Mouse (Mus musculus) small intestine, adult 2 months (tissue): ENCODE results near the gene Mea1. TPM values are rescaled to one million over a fixed set of nuclear protein-coding genes. Genes with fewer than 3 reads are reported as not detected.

Source experiments
- H3K27ac ChIP-seq: fragments of 200-500 bp; 2 replicates; pipeline ENCODE4 v1.5.1; 2012; ENCODE audit warnings: low read depth, low read length, control low read depth, inconsistent platforms; ENCODE audit not compliant: insufficient read depth
- H3K27me3 ChIP-seq: fragments of 200-500 bp; 2 replicates; pipeline ENCODE4 v1.6.1; 2012; ENCODE audit warnings: mild to moderate bottlenecking, moderate library complexity, low read length, inconsistent platforms; ENCODE audit not compliant: control insufficient read depth, insufficient read depth
- H3K36me3 ChIP-seq: fragments of 200-500 bp; 2 replicates; pipeline ENCODE4 v1.6.1; 2012; ENCODE audit warnings: mild to moderate bottlenecking, low read length, control low read depth, inconsistent platforms; ENCODE audit not compliant: control insufficient read depth, insufficient read depth
- H3K4me1 ChIP-seq: fragments of 200-500 bp; 2 replicates; pipeline ENCODE4 v1.6.1; 2012; ENCODE audit warnings: low read length, inconsistent platforms, mixed read lengths; ENCODE audit not compliant: control insufficient read depth, insufficient read depth, insufficient read length
- H3K4me3 ChIP-seq: fragments of 200-500 bp; 2 replicates; pipeline ENCODE4 v1.5.1; 2012; ENCODE audit warnings: low read depth, mild to moderate bottlenecking, control low read depth, inconsistent platforms, low read length, moderate library complexity
- CTCF ChIP-seq: fragments of 200-500 bp; IDR thresholded peaks from 2 replicates; pipeline ENCODE4 v1.5.1; 2012; ENCODE audit warnings: low read depth, mild to moderate bottlenecking, control low read depth, inconsistent platforms, low read length, moderate library complexity, mixed read lengths; ENCODE audit not compliant: insufficient replicate concordance, insufficient read length; ENCODE audit errors: extremely low read depth
- POLR2A ChIP-seq: fragments of 200-500 bp; IDR thresholded peaks from 2 replicates; pipeline ENCODE4 v1.6.1; 2012; ENCODE audit warnings: low read depth, mild to moderate bottlenecking, control low read depth, inconsistent platforms, low read length, moderate library complexity
- WGBS: fragments of 180-500 bp; shearing (Covaris S2); methylation state at CpG from one replicate; pipeline ENCODE4 v1.1.7; 2018; 5-methylcytosine and 5-hydroxymethylcytosine counted together
- polyA plus RNA-seq: library from polyadenylated mRNA; depleted of rRNA; stranded (reverse); fragments of >200 nt; gene quantifications from 2 replicates; pipeline ENCODE4 v1.2.3, GENCODE M21; 2012

Mea1 gene
- polyA plus RNA-seq, 1 experiment: 52.7 TPM

DNA sequence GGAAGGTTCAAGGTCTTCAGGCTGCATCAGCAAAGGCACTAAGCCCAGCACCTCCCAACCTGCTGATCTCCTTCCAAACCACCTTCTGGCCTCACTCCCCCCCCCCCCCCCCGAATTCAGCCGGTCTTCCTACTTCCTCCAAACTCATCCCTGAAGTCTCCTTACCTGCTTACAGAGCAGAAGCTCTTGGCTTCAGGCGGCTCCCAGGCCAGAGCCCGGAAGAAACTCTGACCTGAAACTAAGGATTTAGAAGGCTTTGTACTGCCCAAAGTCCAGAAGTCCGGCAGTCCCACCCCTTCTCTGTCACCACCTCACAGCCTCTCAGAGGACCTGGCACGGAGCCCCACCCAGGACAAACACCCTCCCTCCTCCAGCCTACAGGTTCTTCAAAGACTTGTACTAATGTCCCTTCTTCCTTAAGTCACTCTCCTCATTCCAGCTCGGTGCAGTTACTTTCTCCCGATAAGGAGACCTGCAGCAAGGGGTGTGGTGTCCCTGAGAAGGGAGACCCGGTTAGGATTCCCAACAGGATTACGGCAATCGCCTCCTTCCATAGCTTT, 33.6 kb upstream of the Mea1 start:
- TF ChIP-seq POLR2A (peak; percentile 74), CTCF (no peak)

DNA sequence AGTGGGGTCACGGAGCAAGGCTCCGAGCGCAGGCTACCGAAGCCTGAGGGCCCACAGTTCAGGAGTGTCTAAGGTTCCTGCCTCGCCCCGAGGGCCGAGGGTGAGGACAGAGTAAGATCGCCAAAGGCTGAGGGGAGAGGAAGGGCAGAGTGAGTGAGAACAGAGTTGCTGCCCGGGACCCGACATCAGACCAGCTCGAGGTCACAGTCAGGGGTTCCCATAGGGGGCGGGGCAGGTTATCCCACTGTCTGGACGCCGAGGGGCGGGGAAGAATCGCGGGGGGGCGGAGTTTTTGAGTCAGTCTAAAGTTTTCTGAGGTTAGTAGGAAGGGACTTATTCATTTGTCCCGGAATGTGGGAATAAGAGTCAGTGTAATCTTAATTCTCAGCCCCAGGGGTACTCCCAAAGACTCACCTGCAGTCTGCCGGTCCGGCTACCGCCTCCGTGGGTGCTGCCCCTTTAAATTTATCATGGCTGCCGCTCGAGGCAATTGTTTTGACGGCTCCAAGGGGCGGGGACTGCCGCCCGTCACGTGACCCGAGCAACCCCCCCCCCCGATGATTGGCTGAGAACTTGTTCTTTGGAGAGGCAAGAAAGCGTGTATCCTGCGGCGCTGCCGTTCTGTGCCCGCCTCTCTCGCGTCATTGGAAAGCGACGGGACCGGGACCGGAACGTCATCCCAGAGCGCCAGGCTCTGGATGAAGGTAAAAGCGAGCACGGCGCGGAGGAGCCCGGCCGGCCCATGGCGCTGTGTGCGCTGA, 32.9 kb upstream of the Mea1 start, which contains the start of the genes Klc4 and Mrpl2:
TSS of gene Klc4 (minus strand) at position 462 of the 761 bp plus-strand sequence.
TSS of gene Mrpl2 (plus strand) at position 669 of the 761 bp plus-strand sequence.
- under 1% methylated on average over 53 of the region's 53 CpGs for WGBS
- Histone ChIP-seq H3K4me1 (peaks cover 5% of the 10 kb centered on the region), H3K27ac (peak within 1 kb of the TSS; percentile 100), H3K27me3 (no peaks in the 10 kb centered on the region), H3K4me3 (peak within 1 kb of the TSS; percentile 95), H3K36me3 (peaks cover 30% of the 10 kb centered on the region)
- TF ChIP-seq POLR2A: peak; percentile 61
- TF ChIP-seq CTCF: no peak

More for the DNA sequence above, 33.6 kb upstream of the Mea1 start:
- peaks cover 37% of the 10 kb centered on the region for H3K36me3 ChIP-seq
- peak overlapping the region; percentile 91 for H3K4me3 ChIP-seq
- H3K27me3 ChIP-seq: no peaks in the 10 kb centered on the region
- H3K4me1 ChIP-seq: peaks cover 5% of the 10 kb centered on the region
- 3% methylated on average over 11 of the region's 11 CpGs for WGBS
- H3K27ac ChIP-seq: peak overlapping the region; percentile 100

GRCm38 (mm10) chr17:46646322-46646662, 32.3 kb upstream of the Mea1 start:
- WGBS: under 1% methylated on average over 19 of the region's 19 CpGs
- Histone ChIP-seq H3K27me3 (no peaks in the 10 kb centered on the region), H3K36me3 (peaks cover 25% of the 10 kb centered on the region), H3K4me1 (peaks cover 5% of the 10 kb centered on the region), H3K27ac (peak overlapping the region; percentile 77), H3K4me3 (peak overlapping the region; percentile 95)
- TF ChIP-seq POLR2A (no peak), CTCF (no peak)

GRCm38 (mm10) chr17:46647279-46647678, 31.3 kb upstream of the Mea1 start:
- 90% methylated on average over 7 of the region's 7 CpGs for WGBS
- H3K36me3 ChIP-seq: peaks cover 17% of the 10 kb centered on the region
- no peak overlapping the region for H3K27ac ChIP-seq
- peaks cover 9% of the 10 kb centered on the region for H3K4me1 ChIP-seq
- no peaks in the 10 kb centered on the region for H3K27me3 ChIP-seq
- no peak for TF ChIP-seq CTCF
- no peak overlapping the region for H3K4me3 ChIP-seq

DNA sequence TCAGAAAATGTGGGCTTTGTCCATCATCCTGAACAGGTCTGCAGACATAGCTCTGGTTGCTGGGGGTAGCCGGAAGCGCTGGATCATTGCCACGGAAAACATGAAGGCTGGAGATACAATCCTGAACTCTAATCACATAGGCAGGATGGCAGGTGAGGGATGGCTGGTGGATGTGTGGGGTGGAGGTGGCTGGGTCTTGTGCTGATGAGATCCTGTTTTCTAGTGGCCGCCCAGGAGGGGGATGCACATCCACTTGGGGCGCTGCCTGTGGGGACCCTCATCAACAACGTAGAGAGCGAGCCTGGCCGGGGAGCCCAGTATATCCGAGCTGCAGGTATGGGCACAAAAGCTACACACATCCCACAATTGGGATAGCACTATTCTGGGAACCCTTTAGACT, 30.2 kb upstream of the Mea1 start:
- TF ChIP-seq POLR2A (no peak), CTCF (no peak)
- no peak overlapping the region for H3K27ac ChIP-seq
- peaks cover 10% of the 10 kb centered on the region for H3K36me3 ChIP-seq
- H3K4me1 ChIP-seq: peaks cover 9% of the 10 kb centered on the region
- H3K4me3 ChIP-seq: no peak overlapping the region
- no peaks in the 10 kb centered on the region for H3K27me3 ChIP-seq
- 92% methylated on average over 9 of the region's 9 CpGs for WGBS

GRCm38 (mm10) chr17:46649811-46650210, 28.8 kb upstream of the Mea1 start:
- Histone ChIP-seq H3K4me3 (peak overlapping the region; percentile 80), H3K4me1 (peaks cover 6% of the 10 kb centered on the region; the same call in 1 of the 2 replicates), H3K36me3 (peaks cover 7% of the 10 kb centered on the region), H3K27ac (peak overlapping the region; percentile 1; the same call in 1 of the 2 replicates), H3K27me3 (no peaks in the 10 kb centered on the region)
- TF ChIP-seq POLR2A (no peak), CTCF (no peak)
- WGBS: 41% methylated on average over 15 of the region's 15 CpGs

DNA sequence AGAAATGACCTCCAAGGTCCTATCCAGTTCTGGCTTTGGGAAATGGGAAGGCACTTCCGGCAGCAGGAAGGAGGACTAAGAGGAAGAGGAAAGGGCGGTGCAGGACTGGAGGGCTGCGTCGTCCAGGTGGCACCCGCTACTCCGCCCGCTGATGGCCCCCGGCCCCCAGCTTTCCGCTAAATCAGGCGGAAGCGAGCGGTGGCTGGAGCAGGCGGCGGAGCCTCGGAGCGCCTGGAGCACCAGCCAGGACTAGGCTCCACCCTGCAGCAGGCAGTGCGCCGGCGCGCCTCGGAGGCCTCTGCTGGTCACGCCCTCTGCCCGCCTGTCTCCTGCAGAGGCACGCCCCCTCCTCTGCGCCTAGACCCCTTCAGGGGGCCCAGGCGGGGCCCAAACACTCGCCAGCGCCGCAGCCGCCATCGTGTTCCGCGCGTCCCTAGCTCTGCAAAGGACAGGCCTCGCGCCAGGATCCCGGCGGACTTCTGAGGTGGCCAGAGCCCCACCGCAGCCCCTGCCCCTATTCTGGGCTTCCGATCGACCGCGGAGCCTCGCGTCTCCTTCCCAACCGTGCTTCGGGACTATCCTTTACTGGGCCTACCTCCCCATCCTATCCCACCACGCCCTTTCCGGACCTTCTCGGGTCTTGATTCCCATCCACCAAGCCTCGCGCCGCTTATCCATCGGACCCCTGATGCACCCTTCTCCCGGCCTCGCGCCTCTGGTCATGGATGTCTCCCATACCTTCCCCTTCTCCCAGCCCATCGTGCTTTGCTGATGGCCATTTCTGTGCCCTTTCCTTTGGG, 28.2 kb upstream of the Mea1 start, which contains the start of gene Cul7:
TSS of gene Cul7 (plus strand) at position 106 of the 800 bp plus-strand sequence.
- WGBS: under 1% methylated on average over 58 of the region's 58 CpGs
- no peak for TF ChIP-seq POLR2A
- no peak for TF ChIP-seq CTCF
- H3K4me3 ChIP-seq: peak within 1 kb of the TSS; percentile 80
- H3K27me3 ChIP-seq: no peaks in the 10 kb centered on the region
- H3K27ac ChIP-seq: peak within 1 kb of the TSS; percentile 34
- H3K36me3 ChIP-seq: peaks cover 7% of the 10 kb centered on the region
- H3K4me1 ChIP-seq: peaks cover 6% of the 10 kb centered on the region; the same call in 1 of the 2 replicates
